Mouse (Mus musculus): ENCODE results near the gene Ear2.
"Not testable (repeated sequence)": the region's sequence is repeated elsewhere in the genome, so short reads cannot be mapped to it uniquely, and the experiment has no call there.

The Ear2 gene

DNA sequence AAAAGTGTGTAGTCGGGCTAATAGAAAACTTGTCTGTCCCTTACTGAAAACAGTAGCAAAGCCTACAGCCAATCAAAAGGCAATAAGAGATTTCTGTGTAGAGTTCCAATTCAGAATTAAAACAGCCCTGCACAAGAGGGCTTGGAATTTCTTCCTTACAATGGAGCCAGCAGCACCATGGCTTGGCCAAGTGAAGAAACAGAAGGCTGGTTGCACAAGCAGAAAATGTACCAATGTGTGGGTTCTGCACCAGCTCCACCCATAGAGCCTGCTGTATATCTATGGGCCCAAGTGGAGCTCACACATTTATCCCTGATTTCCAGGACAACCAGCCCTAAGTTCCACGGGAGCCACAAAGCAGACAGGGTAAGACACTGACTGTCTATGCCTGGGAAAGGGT lies at the start of gene Ear2:
TSS of gene Ear2 (plus strand) at position 301 of the 400 bp plus-strand sequence.
- DNase-seq (ENCODE audit: low spot score), result not testable (repeated sequence)

DNA sequence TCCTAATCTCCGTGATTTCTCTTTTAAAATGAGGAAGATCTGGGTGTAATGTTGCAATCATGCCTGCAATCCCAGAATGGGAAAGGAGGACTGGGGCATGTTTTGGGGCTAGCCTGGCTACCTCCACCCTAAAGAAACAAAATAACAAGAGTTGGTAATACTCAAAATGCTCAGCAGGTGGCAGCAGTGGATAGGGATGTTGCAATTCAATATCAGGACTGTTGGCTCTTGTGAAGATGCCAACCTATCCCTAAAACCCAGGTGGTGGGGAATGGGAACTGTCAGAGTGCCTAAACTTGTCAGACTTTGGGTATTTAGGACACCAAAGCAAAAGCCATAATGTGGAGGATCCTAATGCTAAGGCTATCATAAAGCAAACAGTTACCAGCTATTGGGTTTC lies 34.6 kb upstream of the Ear2 start:
- not testable (repeated sequence) for DNase-seq (ENCODE audit: low spot score)

DNA sequence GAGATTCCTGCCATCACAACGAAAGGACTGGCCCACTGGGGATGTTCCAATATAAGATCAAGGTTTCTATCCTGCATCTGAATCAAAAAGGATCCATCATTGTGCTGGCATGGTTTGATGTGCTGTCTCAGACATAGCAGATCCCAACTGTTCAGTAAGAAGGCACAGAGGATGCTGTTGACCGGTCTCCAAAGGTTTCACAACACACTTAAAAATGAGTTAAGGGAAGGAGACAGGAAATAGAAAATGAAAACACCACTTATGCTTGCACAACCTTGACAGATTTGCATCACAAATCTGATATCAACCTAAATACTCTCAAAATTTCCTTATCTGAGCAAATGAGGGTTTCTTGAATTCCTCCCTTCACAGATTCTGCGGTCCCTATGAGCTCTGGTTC lies 31.9 kb upstream of the Ear2 start:
- DNase-seq (ENCODE audit: low spot score), result not testable (repeated sequence)

DNA sequence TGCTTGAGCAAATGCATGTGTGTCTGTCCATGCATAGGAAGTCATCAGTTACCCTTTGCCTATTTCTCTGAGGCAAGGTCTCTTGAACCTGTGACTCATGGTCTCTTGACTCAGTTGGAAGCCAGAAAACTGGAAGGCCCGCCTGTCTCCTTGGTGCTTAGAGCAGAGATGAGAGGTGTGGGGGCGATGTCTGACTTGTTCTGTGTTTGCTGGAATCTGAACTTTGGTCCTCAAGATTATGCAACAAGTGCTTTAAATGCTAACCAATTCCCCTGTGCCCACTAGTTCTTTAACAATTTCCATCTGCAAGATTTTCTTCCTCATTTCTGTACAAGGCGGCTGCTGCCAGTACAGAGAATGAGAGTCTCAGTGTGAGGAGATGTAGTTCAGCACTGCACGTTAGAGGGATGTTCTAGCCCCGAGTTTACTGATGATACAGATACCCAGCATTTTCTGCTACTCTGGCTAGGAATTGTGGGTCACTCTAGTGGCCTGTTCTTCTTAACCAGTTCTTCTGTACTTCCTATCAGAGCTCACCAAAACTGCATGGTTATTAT lies 24.6 kb upstream of the Ear2 start:
- not testable (repeated sequence) for DNase-seq (ENCODE audit: low spot score)

DNA sequence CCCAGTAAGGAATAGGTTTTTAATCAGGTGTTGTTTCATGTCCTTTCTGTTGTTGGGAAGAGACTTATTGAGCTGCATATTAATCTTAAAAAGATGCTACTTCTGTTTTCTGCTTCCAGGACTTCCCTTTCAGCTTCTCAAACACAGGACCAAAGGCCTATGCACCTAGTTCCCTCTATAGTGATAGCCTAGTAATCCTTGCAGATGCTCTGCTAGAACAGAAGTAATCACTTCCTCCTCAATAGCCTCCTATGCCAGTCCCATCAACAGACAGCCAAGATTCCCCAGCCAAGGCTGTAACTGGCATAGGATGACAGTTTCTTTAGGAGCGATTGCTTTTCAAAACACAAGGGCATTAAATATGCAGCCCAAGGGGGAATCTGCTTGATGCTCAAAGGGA lies 15.9 kb upstream of the Ear2 start:
- not testable (repeated sequence) for DNase-seq (ENCODE audit: low spot score)

DNA sequence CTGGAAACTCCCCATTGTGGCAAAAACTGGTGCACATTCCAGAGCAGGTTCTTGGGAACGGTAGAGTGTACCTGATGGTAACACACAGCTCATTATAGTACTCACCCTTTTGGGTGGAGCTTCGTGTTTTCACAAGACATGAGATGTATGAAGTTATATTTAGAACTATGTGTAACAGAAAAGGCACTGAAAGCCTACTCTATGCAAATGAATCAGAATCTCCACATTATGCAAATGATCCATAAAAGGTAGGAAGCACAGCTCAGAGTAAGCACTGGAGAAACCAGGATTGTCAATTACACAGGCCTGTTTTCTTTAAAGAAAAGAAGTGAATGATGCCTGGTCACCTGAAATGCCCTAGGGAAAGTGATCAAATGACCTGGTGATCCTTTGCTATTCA lies 14.9 kb upstream of the Ear2 start:
- DNase-seq (ENCODE audit: low spot score), result not testable (repeated sequence)

DNA sequence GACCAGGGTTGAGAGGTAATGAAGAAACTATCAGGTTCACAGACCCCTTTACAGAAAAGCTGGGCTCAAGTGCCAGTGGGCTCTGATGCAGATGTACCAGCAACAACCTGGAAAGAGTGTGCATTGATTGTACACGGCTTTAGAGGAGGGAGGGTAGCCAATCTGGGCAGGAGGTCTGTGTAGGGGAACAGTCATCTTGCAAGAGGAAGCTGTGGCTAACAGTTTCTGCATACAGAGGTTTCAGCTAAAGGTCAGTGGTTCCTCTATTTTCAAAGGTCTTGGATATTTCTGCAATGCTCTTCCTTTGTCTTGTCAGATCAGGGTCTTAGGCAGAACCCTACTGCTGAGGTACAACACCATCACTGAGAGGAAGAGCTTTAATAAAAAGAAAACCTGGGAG lies 10.9 kb upstream of the Ear2 start:
- not testable (repeated sequence) for DNase-seq (ENCODE audit: low spot score)

DNA sequence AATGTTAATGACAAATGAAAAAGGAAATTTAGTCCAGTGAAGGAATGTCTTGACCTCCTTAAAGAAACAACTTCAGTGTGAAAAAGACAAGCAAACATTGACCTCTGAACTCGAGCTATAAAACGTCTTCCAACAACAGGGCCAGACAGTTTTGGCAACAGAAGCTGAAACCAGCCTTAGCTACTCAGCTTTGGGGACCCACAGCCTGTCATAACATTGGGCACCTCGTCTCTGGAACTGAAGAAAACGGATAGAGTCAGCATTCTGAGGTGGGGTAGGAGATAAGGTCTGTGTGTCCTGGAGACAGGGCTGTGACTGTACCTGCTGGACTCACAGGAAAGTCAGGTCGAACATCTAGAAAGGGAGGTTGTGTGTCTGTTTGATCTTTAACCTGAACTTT lies 8.0 kb upstream of the Ear2 start:
- DNase-seq (ENCODE audit: low spot score), result not testable (repeated sequence)

DNA sequence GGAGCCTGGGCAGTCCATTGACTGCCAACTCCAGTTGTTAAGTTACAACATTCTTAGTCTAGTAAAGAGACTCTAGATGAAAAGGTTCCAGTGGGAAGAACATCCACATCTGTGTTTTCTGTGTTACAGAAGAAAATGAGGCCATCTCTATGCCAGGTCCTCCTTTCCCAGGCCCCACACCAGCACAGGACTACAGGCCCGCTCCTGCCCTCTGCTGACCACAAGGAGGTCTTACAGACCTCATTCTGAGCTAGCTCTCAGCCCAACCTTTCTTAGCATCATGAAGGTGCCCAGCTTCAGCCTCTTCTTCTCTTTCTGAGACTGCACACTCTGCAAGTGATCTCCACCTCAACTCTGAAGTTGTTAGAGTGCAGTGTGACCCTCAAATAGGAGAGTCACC lies 2.4 kb upstream of the Ear2 start:
- not testable (repeated sequence) for DNase-seq (ENCODE audit: low spot score)

DNA sequence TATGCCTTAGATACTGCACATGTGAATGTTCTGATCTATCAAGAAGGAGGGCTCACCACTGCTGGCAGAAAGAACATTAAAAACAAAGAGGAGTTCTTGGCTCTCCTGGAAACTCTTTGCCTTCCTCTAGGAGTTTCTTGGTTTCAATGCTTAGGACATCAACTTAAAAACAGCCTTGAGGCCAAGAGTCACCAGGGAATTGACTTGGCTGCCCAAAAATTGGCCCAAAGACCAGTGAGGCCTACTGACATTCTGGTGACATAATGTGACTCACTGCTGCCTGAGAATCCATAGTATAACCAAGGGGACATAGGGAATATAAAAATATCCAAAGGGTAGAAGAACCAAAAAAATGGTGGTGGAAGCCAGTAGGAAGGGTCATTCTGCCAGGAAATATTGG lies 8.5 kb downstream of the Ear2 start:
- no peak for DNase-seq (ENCODE audit: low spot score)

DNA sequence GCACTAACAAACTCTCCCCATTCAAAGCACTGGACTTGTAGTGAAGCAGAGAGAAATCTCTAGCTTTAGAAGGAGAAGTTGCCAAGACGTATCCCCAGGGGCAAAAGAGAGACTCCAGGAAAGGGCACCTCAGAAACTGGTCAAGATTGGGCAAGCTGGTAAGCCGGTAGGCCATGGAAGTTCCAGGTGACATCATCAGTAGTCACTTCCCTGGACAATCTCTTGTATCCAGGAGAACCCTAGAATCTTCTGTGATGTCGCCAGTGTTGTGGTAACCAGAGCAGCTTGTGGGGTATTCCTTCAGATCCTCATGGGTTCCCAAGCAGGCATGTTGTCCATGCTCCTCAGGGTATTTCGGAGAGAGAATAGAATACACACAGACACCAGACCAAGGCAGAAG lies 21.1 kb downstream of the Ear2 start, which contains the start of gene Gm3327:
TSS of gene Gm3327 (plus strand) at position 301 of the 400 bp plus-strand sequence.
- DNase-seq (ENCODE audit: low spot score), result not testable (repeated sequence)

Data from T-cell, adult 2 months (primary cell).